Mouse (Mus musculus): ENCODE results near the gene Dnaic1. TPM values are rescaled to one million over a fixed set of nuclear protein-coding genes. Genes with fewer than 3 reads are reported as not detected.
"Not testable (repeated sequence)": the region's sequence is repeated elsewhere in the genome, so short reads cannot be mapped to it uniquely, and the experiment has no call there.

Gene Dnaic1
- total and polyA plus RNA-seq, 3 experiments: 0.34 to 4.1 (median 0.89) TPM

DNA sequence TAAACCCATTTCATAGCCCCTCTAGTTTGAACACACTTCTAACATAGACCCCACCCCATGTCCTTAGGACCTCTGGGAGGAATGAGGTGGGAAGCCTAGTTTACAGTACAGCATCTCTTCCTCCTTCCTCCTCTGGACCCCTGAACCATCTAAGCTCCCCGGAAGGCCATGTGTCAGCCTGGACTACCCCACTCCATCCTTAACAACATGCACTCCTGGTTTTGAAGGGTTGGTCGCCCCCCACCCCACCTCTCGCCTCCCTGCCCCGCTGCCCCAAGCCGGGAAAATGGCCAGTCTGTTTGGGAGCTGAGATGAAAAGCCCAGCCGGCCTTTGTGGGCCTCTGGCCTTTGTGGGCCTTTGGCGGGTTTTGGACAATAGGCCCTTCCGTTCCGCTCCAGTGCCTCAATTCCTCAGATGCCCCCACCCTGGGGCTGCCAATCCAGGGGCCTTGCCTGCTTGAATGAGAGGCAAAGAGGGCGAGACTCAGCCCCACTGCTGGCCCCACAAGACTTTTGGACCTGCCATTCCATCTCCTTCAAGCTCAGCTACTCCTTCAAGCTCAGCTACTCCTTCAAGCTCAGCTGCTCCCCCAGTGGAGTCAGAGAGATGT lies 116.4 kb downstream of the Dnaic1 start:
- H3K27me3 ChIP-seq (replicated peaks): peaks cover 17% of the 10 kb centered on the region
- DNase-seq (ENCODE audit: extremely low read depth); H3K79me2 ChIP-seq (replicated peaks; ENCODE audit: control insufficient read depth, extremely low read depth, insufficient read depth, poor library complexity, severe bottlenecking); H3K9me3 ChIP-seq (replicated peaks; ENCODE audit: low read length); H3K9ac ChIP-seq (ENCODE audit: insufficient read depth, low read depth); H3K4me3 ChIP-seq (replicated peaks in 1 of 3; ENCODE audit: low read depth in 2 of 3, low read length in 2 of 3, poor library complexity in 1 of 3); H3K4me1 ChIP-seq (ENCODE audit: control insufficient read depth in 1 of 2, insufficient read depth in 2 of 2); H3K4me2 ChIP-seq (ENCODE audit: insufficient read depth, low read depth, poor library complexity, severe bottlenecking); dilution Hi-C loops (cut with MboI; ENCODE audit: extremely low pct_ligation_motif_present, extremely low pct_unique_long_range_greater_than_20kb, low sequenced_read_pairs); in situ Hi-C loops (cut with MboI; ENCODE audit: low pct_ligation_motif_present, low pct_unique_long_range_greater_than_20kb, low sequenced_read_pairs); H3K36me3 ChIP-seq (replicated peaks in 1 of 2; ENCODE audit: control insufficient read depth in 1 of 2, insufficient read depth in 1 of 2, low read length in 1 of 2); H3K27ac ChIP-seq (ENCODE audit: insufficient read depth, low read depth): not testable (repeated sequence)

Other genes with a start within 250 kb of the Dnaic1 start
- gene Ubap1, start 220.8 kb upstream of the Dnaic1 start, total RNA-seq (2012; rRNA removed): 11.5 and 17.0 TPM in 2 replicates
- 14.0 and 17.5 TPM in 2 replicates for gene Ubap1, start 220.8 kb upstream of the Dnaic1 start, total RNA-seq (2014; rRNA removed)
- 22.3 and 28.0 TPM in 2 replicates for gene Ubap1, start 220.8 kb upstream of the Dnaic1 start, polyA plus RNA-seq (2012; ENCODE audit: insufficient read length, low read depth)
- 8.6 and 9.1 TPM in 2 replicates for gene Kif24, start 104.9 kb upstream of the Dnaic1 start, total RNA-seq (2012; rRNA removed)
- 5.5 and 6.4 TPM in 2 replicates for gene Kif24, start 104.9 kb upstream of the Dnaic1 start, total RNA-seq (2014; rRNA removed)
- gene Kif24, start 104.9 kb upstream of the Dnaic1 start, polyA plus RNA-seq (2012; ENCODE audit: insufficient read length, low read depth): 7.9 and 8.4 TPM in 2 replicates
- gene Nudt2, start 104.6 kb upstream of the Dnaic1 start, total RNA-seq (2012; rRNA removed): 26.5 and 27.9 TPM in 2 replicates
- gene Nudt2, start 104.6 kb upstream of the Dnaic1 start, total RNA-seq (2014; rRNA removed): 40.2 and 47.1 TPM in 2 replicates
- 21.7 and 23.2 TPM in 2 replicates for gene Nudt2, start 104.6 kb upstream of the Dnaic1 start, polyA plus RNA-seq (2012; ENCODE audit: insufficient read length, low read depth)
- gene AI464131, start 66.7 kb upstream of the Dnaic1 start, total RNA-seq (2012; rRNA removed): 0.04 TPM in 2 replicates
- gene AI464131, start 66.7 kb upstream of the Dnaic1 start, total RNA-seq (2014; rRNA removed): not detected in 2 replicates
- 0.10 TPM in 1 of 2 replicates, not detected in the other for gene AI464131, start 66.7 kb upstream of the Dnaic1 start, polyA plus RNA-seq (2012; ENCODE audit: insufficient read length, low read depth)
- not detected in 2 replicates for gene 1110017D15Rik, start 52.4 kb upstream of the Dnaic1 start, total RNA-seq (2012; rRNA removed)
- gene 1110017D15Rik, start 52.4 kb upstream of the Dnaic1 start, total RNA-seq (2014; rRNA removed): not detected in 2 replicates
- not detected in 2 replicates for gene 1110017D15Rik, start 52.4 kb upstream of the Dnaic1 start, polyA plus RNA-seq (2012; ENCODE audit: insufficient read length, low read depth)
- 1.2 and 1.6 TPM in 2 replicates for gene Fam219a, start 237 bp upstream of the Dnaic1 start, total RNA-seq (2012; rRNA removed)
- 0.11 and 0.20 TPM in 2 replicates for gene Fam219a, start 237 bp upstream of the Dnaic1 start, total RNA-seq (2014; rRNA removed)
- 1.5 and 1.8 TPM in 2 replicates for gene Fam219a, start 237 bp upstream of the Dnaic1 start, polyA plus RNA-seq (2012; ENCODE audit: insufficient read length, low read depth)
- 0.25 and 0.59 TPM in 2 replicates for gene Enho, start 70.5 kb downstream of the Dnaic1 start, total RNA-seq (2012; rRNA removed)
- gene Enho, start 70.5 kb downstream of the Dnaic1 start, total RNA-seq (2014; rRNA removed): 0.17 TPM in 1 of 2 replicates, not detected in the other
- not detected in 2 replicates for gene Enho, start 70.5 kb downstream of the Dnaic1 start, polyA plus RNA-seq (2012; ENCODE audit: insufficient read length, low read depth)
- not detected in 2 replicates for gene Cntfr, start 127.3 kb downstream of the Dnaic1 start, total RNA-seq (2012; rRNA removed)
- not detected in 2 replicates for gene Cntfr, start 127.3 kb downstream of the Dnaic1 start, total RNA-seq (2014; rRNA removed)
- gene Cntfr, start 127.3 kb downstream of the Dnaic1 start, polyA plus RNA-seq (2012; ENCODE audit: insufficient read length, low read depth): not detected in 2 replicates
- 4.2 and 5.7 TPM in 2 replicates for gene Il11ra1, start 130.2 kb downstream of the Dnaic1 start, total RNA-seq (2012; rRNA removed)
- 1.2 and 1.3 TPM in 2 replicates for gene Il11ra1, start 130.2 kb downstream of the Dnaic1 start, total RNA-seq (2014; rRNA removed)
- 4.8 and 6.9 TPM in 2 replicates for gene Il11ra1, start 130.2 kb downstream of the Dnaic1 start, polyA plus RNA-seq (2012; ENCODE audit: insufficient read length, low read depth)
- 65.3 and 84.1 TPM in 2 replicates for gene Rpp25l, start 143.8 kb downstream of the Dnaic1 start, total RNA-seq (2012; rRNA removed)
- gene Rpp25l, start 143.8 kb downstream of the Dnaic1 start, total RNA-seq (2014; rRNA removed): 62.8 and 72.8 TPM in 2 replicates
- gene Rpp25l, start 143.8 kb downstream of the Dnaic1 start, polyA plus RNA-seq (2012; ENCODE audit: insufficient read length, low read depth): 48.1 and 48.5 TPM in 2 replicates
- 130 and 133 TPM in 2 replicates for gene Dctn3, start 153.4 kb downstream of the Dnaic1 start, total RNA-seq (2012; rRNA removed)
- 112 and 125 TPM in 2 replicates for gene Dctn3, start 153.4 kb downstream of the Dnaic1 start, total RNA-seq (2014; rRNA removed)
- 90.5 and 117 TPM in 2 replicates for gene Dctn3, start 153.4 kb downstream of the Dnaic1 start, polyA plus RNA-seq (2012; ENCODE audit: insufficient read length, low read depth)
- gene Arid3c, start 161.4 kb downstream of the Dnaic1 start, total RNA-seq (2012; rRNA removed): not detected in 2 replicates
- gene Arid3c, start 161.4 kb downstream of the Dnaic1 start, total RNA-seq (2014; rRNA removed): not detected in 2 replicates
- not detected in 2 replicates for gene Arid3c, start 161.4 kb downstream of the Dnaic1 start, polyA plus RNA-seq (2012; ENCODE audit: insufficient read length, low read depth)
- gene Galt, start 185.5 kb downstream of the Dnaic1 start, total RNA-seq (2012; rRNA removed): 18.6 and 19.1 TPM in 2 replicates
- 23.0 and 23.2 TPM in 2 replicates for gene Galt, start 185.5 kb downstream of the Dnaic1 start, total RNA-seq (2014; rRNA removed)
- 16.6 and 22.9 TPM in 2 replicates for gene Galt, start 185.5 kb downstream of the Dnaic1 start, polyA plus RNA-seq (2012; ENCODE audit: insufficient read length, low read depth)
- 60.7 and 70.2 TPM in 2 replicates for gene Sigmar1, start 186.4 kb downstream of the Dnaic1 start, total RNA-seq (2012; rRNA removed)
- gene Sigmar1, start 186.4 kb downstream of the Dnaic1 start, total RNA-seq (2014; rRNA removed): 19.8 and 26.4 TPM in 2 replicates
- 89.4 and 97.5 TPM in 2 replicates for gene Sigmar1, start 186.4 kb downstream of the Dnaic1 start, polyA plus RNA-seq (2012; ENCODE audit: insufficient read length, low read depth)
- gene Ccl27a, start 204.5 kb downstream of the Dnaic1 start, total RNA-seq (2012; rRNA removed): 3.1 and 5.6 TPM in 2 replicates
- 2.5 and 3.3 TPM in 2 replicates for gene Ccl27a, start 204.5 kb downstream of the Dnaic1 start, total RNA-seq (2014; rRNA removed)
- 2.7 and 6.4 TPM in 2 replicates for gene Ccl27a, start 204.5 kb downstream of the Dnaic1 start, polyA plus RNA-seq (2012; ENCODE audit: insufficient read length, low read depth)

Measured in CH12.LX (cell line).